Mouse (Mus musculus) left cerebral cortex, postnatal 14 days (tissue): ENCODE data around the gene BC051665. TPM values are rescaled to one million over a fixed set of nuclear protein-coding genes. Genes with fewer than 3 reads are reported as not detected.

Experiments used
- DNase-seq, 2 experiments: peaks; one replicate each; pipeline ENCODE4 v3.0.0; 2021 to 2022; ENCODE audit warnings: low spot score in 2 of 2, mixed read lengths in 1 of 2
- intact Hi-C: fragments of 180-260 bp; cut with DNase I; formaldehyde crosslinking; loops from one replicate; pipeline ENCODE4 v1.15.1; 2025
- long read RNA-seq, 2 experiments: library from polyadenylated mRNA; stranded (forward); transcript quantifications; one replicate each; pipeline ENCODE4 v2.0.0; 2021
- total RNA-seq, 2 experiments: library from RNA; stranded (reverse); gene quantifications; 2 replicates each; pipeline ENCODE4 v1.2.3; 2021

BC051665 gene
- not detected for total RNA-seq
- long read RNA-seq, experiment 1, result 0 reads
- long read RNA-seq, experiment 2, result 0 reads

DNA sequence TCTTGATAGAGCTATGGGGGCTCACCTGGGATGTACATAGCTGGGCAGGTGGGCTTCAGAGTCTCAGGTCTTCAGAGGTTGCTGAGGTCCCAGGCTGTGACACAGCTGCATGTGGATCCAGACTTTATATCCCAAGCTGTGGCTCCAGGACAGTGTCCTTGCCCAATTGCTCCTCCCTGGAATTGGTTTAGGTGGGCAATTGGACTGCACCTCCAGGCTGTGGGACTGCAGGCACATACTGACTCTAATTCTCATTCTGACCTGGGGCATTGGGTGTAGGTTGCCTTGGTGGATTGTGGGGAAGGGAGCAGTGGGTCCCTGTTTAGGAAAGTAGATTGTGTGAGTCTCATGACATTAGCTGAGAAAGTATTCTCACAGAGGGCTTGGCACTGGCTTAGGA, at the start of gene BC051665:
BC051665 (minus strand) TSS at position 101 of the 400 bp plus-strand sequence.
- intact Hi-C loops, result no loop called here
- no peak for DNase-seq

DNA sequence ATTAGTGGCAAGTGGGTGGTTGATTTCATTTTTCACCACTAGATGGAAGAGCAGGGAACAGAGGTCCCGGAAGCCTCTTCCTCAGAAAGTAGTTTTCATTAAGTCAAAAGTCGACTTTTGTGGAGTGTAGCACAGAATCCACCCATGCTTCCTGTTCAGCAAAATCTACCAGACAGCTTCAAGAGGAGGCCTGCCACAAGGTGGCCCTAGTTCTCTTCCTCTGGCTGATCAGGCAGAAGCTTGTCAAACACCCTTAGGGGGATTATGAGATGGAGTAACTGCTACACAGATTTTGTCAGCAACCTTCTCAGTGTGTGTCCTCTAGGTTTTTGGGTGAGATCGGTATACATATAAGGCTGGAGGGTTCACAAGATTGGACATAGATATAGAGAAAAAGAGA, 39.9 kb upstream of the BC051665 start:
- DNase-seq, result no peak
- intact Hi-C loops, result no loop called here

DNA sequence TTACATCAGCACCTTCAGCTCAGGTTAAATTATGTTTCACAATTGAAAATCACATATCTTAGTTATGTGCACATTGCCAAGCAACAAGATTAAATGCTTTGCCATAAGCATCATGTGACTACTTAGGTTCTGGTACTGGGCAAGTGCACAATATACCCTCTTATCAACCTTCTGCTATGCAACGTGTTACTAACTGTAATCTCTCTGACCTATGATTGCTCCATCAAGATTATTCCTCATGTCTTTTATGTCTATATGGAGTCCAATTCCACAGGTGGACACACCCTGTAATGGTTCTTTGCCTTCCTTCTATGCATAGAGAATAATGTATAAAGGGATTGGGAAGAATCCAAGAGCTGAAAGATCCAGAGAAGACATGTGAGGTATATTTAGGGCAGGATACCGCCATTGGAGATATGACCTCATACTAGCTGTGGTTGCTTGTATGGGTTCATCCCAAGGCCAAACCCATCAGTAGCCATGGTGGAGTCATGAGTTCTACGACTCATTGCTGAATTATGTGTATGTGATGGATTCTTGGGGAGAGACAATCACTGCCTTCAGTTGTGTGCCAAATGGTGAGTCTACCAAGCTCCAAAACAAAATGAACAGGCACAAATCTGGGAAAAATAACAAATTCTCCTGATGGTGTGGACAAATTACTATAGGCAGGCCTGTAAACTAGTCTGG, 34.5 kb upstream of the BC051665 start:
- no peak for DNase-seq
- intact Hi-C loops, result no loop called here

DNA sequence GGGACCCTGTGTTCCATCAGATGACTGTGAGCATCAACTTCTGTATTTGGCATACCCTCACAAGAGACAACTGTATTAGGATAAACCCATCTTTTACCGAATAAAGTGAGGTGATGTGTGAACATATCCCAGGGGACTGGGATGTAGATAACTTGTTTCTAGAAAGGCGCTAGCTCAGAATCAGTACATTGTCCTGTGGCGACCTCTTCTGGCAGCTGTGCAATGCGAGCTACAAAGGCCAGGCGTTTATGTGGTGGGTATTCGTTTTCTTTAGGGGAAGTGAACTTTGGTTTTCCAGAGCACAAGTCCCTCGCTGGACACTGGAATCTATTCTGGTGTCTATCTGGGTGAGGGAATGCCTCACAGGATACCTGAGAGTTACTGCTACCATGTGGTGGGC, 33.3 kb upstream of the BC051665 start:
- DNase-seq, result peak in 1 of 2 experiments; percentile 51
- intact Hi-C loops, result loop anchor here (2.0 kb wide), 1 partner anchor 61 kb away; no protein-coding TSS in a partner anchor

DNA sequence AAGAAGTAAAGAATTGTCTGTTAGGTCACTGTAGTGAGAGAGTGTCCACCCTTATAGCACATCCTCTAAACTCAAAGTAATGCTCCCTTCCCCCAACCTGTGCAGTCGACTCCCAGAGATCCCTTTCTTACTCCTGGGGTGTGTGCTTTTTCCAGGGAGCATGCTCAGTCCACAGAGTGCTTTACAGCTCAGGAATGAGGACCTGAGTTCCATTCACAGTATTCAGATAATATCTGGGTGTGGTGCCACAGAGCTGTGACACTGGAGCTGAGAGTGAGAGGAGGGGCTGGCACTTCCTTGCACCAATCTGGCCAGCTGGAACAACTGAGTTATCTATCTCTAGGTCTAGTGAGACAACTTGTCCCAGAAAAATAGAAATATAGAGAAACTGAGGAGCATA, 27.6 kb upstream of the BC051665 start:
- intact Hi-C loops, result no loop called here
- no peak for DNase-seq

DNA sequence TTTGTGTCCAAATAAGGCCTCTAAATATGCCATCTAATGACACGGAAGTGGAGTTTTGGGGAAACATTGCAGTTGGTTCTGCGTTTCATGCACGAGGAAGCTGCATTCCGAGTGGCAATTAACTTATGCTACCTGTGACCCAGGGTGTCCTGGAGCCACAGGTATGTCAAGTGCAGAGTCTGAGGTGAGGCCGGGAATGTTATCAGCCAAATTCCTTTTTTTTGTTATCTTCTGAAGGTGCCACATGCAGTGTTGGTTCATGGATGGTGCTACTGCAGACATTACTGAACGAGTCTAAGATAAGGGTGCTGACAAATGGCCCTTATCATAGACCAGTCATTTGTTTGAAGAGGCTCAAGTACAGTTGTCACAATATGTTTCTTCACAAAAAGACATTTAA, 26.6 kb upstream of the BC051665 start:
- intact Hi-C loops, result no loop called here
- DNase-seq, result no peak

DNA sequence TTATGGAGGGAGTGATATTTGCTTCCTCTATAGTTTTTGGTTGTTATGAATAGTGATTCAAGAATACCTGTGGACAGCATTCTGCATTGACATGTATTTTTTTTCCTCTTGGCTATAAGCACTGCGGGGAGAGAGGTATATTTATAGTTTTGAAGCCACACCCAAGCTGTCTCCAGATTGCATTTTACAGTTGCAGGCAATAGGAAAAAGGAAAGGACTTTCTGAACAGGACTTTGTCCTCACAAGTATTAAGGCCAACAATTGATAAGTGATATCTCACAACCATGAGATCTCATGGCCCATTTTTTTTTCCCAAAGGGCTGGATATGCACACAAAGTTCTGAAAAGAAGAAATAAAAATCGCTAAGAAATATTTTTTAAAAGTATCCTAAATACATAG, 23.5 kb upstream of the BC051665 start:
- intact Hi-C loops, result no loop called here
- no peak for DNase-seq

DNA sequence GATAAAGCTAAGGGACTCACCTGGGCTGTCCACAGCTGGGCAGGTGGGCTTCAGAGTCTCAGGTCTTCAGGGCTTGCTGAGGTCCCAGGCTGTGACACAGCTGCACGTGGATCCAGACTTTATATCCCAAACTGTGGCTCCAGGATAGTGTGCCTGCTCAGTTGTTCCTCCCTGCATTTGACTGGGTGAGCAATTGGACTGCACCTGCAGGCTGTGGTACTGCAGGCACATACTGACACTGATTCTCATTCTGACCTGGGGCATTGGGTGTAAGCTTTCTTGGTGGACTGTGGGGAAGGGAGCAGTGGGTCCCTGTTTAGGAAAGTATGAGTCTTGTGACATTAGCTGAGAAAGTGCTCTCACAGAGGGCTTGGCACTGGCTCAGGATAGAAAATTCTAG, 16.6 kb upstream of the BC051665 start, which contains the start of gene Ctsll3:
Ctsll3 (minus strand) TSS at position 101 of the 400 bp plus-strand sequence.
- DNase-seq, result no peak
- intact Hi-C loops, result no loop called here

DNA sequence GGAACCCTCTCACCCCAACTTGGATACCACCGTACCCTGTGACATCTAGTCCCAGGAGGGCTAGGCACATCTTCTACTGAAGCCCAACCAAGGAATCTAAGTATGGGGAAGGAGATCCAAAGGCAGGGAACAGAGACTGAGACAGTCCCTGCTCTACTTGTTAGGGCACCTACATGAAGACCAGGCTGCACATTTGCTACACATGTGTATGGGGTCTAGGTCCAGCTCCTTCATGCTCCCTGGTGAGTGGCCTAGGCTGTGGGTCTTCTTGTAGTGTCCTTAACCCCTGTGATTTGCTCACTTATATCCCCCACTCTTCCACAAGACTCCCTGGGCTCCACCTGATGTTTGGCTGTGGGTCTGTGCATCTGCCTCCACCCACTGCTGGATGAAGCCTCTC, 3.3 kb upstream of the BC051665 start:
- no peak for DNase-seq
- intact Hi-C loops, result no loop called here

DNA sequence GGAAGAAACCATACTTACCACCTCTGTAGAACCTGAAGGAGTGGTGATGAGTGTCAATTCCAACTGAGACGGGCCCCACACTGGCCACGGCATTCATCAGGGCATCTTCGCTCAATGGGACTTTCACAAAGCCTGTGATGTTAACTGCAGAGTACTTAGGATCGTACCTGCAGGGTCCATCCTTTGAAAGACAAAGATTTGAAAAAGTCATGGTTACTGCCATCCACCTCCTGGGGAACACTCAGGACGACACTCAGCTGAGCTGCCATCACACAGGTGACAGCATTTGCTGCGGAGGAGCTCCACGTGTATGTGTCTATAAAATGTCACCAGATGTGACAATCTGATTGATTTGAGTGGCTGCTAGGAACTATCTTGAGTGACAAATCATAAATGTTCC, 2.9 kb downstream of the BC051665 start:
- no peak for DNase-seq
- intact Hi-C loops, result no loop called here

DNA sequence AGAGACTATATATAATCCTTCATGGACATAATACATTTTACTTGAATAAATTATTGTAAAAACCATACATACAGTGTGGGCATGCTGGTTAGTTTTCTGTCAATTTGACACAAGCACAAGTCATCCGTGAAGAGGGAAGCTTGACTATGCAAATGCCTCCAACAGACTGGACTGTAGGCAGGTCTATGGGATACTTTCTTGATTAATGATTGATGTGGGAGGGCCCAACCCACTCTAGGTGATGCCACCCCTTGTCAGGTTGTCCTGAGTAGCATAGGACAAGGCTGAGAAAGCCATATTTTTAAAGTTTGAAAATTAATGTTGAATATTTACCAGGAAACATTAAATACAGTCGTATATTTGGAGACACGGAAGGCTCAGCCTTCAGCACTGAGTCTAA, 5.6 kb downstream of the BC051665 start:
- intact Hi-C loops, result no loop called here
- DNase-seq, result no peak

DNA sequence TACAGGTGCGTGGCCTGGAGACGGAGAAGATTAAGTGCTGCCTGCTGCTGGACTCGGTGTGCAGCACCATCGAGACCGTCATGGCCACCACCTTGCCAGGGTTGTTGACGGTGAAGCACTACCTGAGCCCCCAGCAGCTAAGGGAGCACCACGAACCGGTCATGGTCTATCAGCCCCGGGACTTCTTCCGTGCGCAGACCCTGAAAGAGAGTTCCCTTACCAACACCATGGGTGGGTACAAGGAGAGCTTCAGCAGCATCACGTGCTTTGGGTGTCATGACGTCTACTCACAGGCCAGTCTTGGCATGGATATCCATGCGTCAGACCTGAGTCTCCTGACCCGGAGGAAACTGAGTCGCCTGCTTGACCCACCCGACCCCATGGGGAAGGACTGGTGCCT, 25.0 kb downstream of the BC051665 start:
- intact Hi-C loops, result no loop called here
- DNase-seq, result no peak

DNA sequence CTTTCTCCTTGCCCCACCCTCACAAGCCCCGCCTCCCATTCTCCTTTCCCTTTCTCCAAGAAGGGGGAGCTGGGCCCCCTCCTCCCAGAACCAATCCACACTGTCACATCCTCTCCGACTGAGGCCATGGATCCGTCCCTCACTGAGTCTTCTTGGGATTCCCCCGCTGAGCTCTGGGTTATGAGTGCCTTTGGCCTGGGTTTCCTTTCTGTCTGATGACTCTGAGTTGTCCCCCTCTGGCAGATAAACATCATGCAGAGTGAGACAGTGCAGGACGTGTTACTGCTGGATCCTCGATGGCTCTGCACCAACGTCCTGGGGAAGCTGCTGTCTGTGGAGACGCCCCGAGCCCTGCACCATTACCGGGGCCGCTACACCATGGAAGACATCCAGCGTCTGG, 25.8 kb downstream of the BC051665 start:
- DNase-seq, result no peak
- intact Hi-C loops, result no loop called here

DNA sequence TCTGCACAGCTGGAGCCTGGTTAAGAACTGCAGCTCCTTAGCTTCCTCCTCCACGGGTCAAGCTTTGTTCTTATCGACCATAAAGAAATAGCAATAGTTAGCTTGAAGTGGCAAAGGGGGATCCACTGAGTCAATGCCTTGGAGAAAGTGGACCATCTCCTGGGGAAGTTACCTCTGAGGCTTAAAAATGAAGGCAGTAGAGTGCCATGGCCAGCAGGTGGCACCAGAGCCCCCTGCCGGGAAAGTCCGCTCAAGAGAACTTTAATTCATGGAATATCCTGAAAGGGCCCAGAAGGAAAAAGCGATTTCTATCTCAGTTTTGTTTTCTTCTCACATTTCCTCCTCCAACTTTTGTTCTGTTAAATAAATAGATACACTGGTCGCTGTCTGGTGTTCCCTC, 27.0 kb downstream of the BC051665 start:
- intact Hi-C loops, result loop anchor here (2.0 to 5.0 kb wide), 2 partner anchors 60 to 483 kb away; no protein-coding TSS in a partner anchor
- DNase-seq, result peak; percentile 67 to 73

DNA sequence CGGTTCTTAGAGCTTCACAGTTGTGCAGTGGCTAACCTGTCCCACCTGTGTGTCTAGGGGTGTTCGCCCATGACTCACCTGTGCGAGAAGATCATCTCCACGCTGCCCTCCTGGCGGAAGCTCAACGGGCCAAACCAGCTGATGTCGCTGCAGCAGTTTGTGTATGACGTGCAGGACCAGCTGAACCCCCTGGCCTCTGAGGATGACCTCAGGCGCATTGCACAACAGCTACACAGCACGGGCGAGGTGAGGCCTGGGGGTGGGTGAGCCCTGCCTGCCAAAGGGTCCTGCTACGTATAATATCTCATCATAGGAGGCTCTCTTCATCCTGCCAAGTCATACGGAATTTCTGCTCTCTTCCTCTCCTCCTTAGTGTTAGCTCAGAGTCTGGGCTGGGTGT, 28.9 kb downstream of the BC051665 start:
- no peak for DNase-seq
- intact Hi-C loops, result loop anchor here (5.0 kb wide), 1 partner anchor 485 kb away; no protein-coding TSS in a partner anchor

DNA sequence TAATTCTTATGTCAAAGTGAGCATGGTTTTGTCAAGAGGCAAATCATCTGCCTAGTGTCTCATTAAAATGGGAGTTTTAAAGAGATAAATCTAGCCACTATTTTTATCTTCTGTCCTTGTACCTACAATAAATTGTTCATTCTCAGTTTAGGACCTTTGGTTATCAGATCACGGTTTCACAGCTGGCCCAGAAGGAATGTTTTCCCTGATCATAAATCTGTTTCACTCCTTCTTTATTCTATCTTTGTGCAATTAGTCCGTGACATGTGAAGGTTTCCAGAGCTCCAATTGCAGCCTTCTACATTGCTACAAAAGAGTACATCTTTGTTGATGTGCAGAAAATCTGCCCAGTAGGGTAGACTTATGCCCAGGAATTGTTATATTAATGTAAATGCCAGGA, 30.9 kb downstream of the BC051665 start:
- intact Hi-C loops, result loop anchor here (5.0 kb wide), 1 partner anchor 487 kb away; no protein-coding TSS in a partner anchor
- DNase-seq, result no peak

DNA sequence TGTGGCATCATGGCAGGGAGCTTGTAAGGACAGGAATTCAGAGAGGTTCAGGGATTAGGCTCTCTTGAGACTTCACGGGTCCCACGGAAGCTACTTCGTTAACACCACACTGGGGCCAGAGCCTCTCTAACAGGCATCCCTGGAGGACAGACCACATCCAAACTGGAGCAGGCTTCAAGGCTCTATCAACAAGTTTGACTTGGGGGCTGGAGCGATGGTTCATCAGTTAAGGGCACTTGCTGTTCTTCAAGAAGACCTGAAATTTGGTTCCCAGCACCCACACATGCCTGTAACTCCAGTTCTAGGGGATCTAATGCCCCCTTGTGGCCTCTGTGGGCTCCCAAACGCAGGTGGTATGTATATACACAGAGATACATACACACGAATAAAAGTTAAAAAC, 32.9 kb downstream of the BC051665 start:
- DNase-seq, result no peak
- intact Hi-C loops, result no loop called here

DNA sequence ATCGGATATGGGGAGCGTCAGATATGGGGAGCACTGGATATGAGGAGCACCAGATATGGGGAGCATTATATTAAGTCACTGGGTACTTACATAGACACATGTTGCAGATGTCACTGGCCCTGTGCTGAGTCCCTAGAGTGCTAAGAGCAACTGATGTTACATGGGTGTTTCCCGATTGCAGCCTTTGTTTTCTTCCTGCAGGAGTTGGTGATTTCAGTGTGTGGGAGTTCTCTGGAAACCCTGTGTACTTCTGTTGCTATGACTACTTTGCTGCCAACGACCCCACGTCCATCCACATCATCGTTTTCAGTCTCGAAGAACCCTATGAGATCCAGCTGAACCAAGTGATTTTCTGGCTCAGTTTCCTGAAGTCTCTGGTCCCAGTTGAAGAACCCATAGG, 35.2 kb downstream of the BC051665 start:
- no peak for DNase-seq
- intact Hi-C loops, result no loop called here

DNA sequence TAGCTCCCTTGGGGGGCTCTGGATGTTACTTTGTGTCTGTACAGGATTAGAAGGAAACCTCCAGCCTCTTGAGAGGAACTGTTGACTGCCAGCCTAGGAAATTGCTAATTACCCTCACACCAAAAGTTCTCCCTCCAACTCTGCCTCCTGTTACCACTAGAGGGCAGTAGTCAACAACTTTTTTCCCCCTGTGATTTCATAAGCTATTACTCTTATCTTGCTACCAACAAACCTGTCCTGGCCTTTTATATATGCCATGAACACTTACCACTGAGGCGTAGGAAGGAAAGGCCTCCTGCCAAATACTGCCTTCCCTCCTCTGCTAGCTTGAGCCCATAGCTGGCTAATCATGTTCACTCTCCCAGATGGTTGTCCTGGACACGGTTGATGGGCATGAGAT, 37.6 kb downstream of the BC051665 start:
- intact Hi-C loops, result loop anchor here (10.0 kb wide), 1 partner anchor 904 kb away; no protein-coding TSS in a partner anchor
- peak; percentile 41 to 63 for DNase-seq

DNA sequence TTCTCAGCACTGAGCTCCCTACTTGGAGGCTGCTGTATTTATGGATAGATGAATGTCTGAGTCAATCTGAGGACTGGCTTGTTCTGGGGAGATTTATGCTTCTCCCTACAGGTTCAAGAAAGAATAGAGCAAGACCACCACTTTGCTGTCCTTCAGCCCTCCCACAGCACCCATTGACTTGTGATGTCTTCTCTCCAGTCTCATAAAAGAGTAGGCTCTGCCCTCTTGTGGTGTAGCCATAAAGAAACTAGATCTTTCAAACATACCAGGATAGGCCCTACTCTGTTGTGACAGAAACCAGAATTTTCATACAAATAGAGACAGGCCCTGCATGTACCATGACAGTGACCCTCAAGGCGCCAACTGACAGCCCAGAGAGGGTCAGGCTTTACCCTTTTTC, 39.0 kb downstream of the BC051665 start:
- DNase-seq, result no peak
- intact Hi-C loops, result loop anchor here (10.0 kb wide), 1 partner anchor 902 kb away; no protein-coding TSS in a partner anchor

DNA sequence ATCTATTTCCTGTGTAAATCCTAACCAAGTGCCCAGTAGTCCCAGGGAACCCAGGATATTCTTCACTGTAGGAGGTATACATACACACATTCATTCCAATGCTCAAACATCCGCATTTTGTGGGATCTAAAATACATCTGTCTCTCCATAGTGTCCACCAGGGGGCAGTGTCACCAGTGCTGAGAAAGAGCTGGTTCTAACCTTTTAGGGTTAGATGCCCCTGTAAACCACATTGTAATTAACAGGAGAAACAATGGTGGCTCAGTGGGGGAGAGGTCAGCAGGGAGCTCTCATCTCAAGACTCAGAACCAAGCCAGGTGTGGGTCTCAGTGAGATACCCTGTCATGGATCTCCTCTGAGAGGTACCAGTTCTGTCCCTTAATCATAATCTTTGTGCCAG, 39.9 kb downstream of the BC051665 start:
- DNase-seq, result peak in 1 of 2 experiments; percentile 40
- intact Hi-C loops, result loop anchor here (10.0 kb wide), 1 partner anchor 901 kb away; no protein-coding TSS in a partner anchor
